Mouse (Mus musculus) 416B (cell line): ENCODE data around the gene Art4.
"Not testable (repeated sequence)": the region's sequence is repeated elsewhere in the genome, so short reads cannot be mapped to it uniquely, and the experiment has no call there.

Experiments used
- DNase-seq: peaks from one replicate; pipeline ENCODE4 v3.0.0; 2011; ENCODE audit warnings: low read depth

Gene Art4

GRCm38 (mm10) chr6:136857186-136857872 lies at the start of gene Art4:
TSS of gene Art4 (minus strand) at chr6:136857733.
- DNase-seq = peak; percentile 78

DNA sequence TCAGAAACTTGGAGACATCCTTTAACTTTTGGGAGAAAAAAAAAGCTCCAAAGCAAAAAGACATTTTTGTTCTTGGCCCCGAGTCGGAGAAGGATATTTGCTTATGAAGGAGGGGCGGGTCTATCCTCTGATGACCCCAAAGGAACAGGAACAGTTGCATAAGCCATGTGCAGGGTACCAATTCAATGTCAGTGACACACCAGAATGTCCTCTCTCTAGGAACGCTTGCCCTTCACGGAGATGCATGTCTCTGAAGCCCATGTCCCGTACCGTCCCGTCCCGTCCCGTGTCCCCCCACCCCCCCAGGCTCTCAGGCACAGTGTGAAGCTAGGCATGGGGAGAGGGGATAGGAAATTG lies 49.4 kb upstream of the Art4 start:
- DNase-seq = no peak

GRCm38 (mm10) chr6:136906283-136906936 lies 48.9 kb upstream of the Art4 start:
- no peak for DNase-seq

DNA sequence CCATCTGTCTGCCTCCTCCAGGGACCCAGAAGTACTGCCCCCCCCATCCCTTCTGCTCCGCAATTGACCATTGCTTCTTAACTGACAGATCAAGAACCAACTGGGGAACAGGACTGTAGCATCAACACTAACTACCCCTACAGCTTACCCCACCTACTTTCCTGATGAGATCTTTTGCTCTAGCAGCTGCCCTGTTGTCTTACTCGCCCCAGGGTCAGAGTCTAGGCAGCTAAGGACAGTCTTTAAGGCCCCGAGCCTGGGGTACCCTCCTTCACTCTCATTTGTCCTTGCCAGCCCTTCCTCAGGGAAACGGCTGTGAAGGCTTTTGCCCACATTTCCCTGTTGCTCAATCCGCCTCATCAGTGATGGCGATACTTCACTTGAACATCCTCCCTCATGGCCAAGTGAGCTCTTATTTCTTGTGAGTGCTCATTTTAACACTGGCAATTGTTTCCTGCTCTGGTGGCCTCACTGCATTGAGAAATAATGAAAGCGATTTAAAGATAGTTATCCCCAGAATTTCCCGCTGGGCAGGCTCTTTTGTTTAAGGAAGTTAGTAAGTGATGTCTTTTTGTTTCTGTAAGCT lies 46.4 kb upstream of the Art4 start:
- DNase-seq = peak; percentile 93

DNA sequence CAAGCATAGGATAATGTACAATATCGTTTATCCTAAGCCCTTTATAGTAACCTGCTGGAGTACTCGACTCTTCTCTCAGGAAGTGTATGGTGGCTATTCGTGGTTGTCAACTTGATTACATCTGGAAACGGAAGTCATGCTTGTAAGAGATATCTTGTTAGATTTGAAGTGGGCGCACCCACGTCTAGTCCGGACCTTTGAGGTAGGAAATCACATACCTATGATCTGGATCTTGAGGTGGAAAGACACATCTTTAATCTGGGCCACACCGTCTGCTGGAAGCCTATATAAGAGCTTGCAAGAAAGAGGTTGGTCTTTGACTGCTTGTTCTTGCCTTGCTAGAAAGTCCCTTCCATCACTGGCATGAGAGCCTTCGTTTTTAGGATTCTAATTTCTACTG lies 45.0 kb upstream of the Art4 start:
- peak; percentile 79 for DNase-seq

DNA sequence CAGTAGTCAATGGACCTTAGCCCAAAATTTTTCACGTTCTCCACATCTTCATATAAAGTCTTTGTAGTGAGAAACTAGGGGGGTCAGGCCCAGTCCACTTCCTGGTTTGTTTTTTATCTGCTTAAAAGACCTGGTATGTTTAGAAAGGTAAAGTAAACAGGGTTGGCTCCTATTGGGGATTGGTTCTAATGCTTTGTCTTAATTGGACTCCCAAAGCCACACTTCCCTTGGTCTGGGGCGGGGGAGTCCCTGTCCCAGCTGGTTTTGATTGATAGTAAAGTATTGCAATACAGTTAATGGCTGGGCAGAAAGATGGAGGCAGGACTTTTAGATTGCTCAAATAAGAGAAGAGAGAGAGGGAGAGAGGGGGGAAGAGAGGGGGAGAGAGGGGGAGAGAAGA lies 43.5 kb upstream of the Art4 start:
- DNase-seq = peak; percentile 78

GRCm38 (mm10) chr6:136900369-136901009 lies 43.0 kb upstream of the Art4 start:
- peak; percentile 92 for DNase-seq

- peak; percentile 61 for DNase-seq
Measured at GRCm38 (mm10) chr6:136898954-136899353, 41.4 kb upstream of the Art4 start.

DNA sequence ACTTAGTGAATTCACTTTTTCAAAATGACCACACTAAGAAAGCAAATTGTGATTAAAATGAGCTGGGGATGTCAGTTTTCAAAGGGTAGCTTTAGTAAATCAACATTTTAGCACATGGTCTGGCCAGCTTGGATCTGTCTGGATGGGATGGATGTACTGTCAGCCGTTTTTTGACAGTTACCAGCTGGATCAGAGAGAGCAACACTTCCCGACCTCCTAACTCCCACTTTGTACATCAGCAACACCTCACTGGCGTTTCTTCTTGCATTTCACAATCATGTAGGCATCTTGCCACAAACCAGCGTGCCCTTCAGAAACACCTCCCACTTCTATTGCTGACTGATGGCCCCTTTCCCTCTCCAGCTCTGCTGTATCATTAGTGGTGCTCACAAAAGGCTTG lies 40.7 kb upstream of the Art4 start:
- DNase-seq = peak; percentile 55

DNA sequence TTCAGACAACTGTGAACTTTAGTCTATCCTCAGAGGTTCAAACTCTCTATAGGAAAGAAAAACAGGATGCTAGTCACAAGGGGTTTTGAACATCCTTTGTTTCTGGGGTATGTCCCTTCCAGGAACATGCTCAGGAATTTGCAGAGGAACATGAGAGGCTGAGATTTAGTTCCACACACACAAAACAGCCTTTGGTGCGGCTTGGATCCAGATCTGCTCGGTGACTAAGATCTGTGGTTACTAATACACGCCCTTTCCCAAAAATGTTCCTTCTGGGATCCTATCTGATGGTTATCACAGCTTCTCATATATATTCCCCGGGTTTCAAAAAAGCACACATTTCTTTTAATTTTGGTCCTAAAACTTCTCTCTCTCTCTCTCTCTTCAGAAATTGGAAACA lies 40.3 kb upstream of the Art4 start:
- DNase-seq = no peak

GRCm38 (mm10) chr6:136894532-136895339 lies 37.2 kb upstream of the Art4 start:
- DNase-seq = no peak

DNA sequence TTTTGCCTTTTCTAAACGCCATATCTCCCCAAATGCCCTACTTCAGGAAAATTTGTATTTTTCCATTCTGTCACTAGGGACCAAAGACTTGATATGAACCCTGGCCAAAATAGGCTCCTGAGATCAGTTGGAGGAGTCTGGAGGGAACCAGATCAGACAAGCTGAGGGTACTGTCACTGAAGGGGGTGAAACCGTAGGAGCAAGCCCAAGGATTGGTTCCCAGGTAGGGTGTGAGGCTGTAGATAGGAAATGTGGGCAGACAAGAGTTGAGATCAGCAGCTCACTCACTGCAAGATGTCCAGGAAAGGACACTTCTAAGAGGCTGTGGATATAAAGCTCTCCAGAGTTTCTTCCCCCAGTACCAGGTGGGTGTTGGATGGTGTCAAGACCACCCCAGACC lies 34.5 kb upstream of the Art4 start:
- DNase-seq = no peak

GRCm38 (mm10) chr6:136889554-136889953 lies 32.0 kb upstream of the Art4 start:
- no peak for DNase-seq

- no peak for DNase-seq
Measured at GRCm38 (mm10) chr6:136889067-136889466, 31.5 kb upstream of the Art4 start.

DNA sequence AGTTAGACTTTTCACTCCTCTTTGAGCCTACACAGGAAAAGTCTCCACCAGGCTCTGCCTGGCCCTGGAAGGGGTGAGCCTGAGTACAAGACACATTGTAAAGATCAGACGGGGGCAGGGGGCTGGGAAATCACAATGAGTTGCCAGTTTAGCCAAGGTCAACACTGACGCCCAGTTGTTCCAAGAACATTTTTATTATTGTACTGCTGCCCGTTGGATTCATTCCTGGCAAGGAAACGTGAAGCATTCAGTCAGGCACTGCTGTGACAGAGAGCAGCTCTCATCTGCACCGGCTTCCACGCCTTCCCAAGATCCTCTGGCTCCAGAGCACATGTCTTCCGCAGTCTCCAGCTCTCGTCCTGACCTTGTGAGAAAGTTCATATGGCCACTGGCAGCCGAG lies 30.3 kb upstream of the Art4 start:
- DNase-seq = no peak

GRCm38 (mm10) chr6:136884766-136885165 lies 27.2 kb upstream of the Art4 start:
- not testable (repeated sequence) for DNase-seq

DNA sequence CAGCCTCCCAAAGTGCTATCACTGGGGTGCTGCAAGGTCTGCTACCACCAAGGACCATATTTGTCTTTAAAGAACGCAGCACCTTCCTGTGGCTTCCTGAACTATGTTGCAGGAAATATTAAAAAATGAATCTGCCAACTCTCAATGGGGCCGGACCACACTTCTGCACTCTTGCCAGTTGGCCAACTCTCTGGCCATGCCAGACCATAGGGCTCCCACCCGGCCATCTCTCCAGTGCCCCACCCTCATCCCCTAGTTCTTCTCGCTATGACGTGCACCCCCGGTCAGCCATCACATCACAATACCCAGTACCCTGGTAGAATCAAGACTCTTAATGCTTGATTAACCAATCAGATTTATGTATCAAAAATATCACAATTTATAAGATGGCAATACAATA lies 26.4 kb upstream of the Art4 start:
- peak; percentile 17 for DNase-seq

DNA sequence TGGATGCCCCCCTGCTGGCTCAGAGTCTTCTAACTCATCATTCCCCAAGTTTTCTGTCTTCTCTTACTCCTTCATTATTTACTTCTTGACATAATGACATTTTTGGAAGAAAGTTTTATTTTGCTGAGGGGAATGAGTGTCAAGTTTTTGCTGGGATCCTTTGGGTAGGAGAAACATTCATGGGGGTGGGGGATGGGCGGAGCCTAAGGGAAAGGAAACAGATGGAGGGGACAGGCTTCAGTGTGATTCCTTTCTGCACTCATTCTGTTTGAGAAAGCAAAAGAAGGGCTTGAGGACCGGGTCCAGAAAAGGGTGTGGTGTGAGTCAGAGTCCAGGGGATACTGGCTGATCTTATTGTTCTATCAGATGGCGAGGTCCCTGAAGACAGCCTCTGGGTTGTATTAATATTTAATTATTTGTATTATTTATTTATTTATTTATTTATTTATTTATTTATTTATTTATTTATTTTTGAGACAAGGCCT lies 25.9 kb upstream of the Art4 start:
- DNase-seq = no peak

- no peak for DNase-seq
Measured at GRCm38 (mm10) chr6:136881678-136882077, 24.1 kb upstream of the Art4 start.

- no peak for DNase-seq
Measured at GRCm38 (mm10) chr6:136875670-136876069, 18.1 kb upstream of the Art4 start, which contains the start of gene Mgp. TSS of gene Mgp (minus strand) at chr6:136875823.

GRCm38 (mm10) chr6:136874599-136874998 lies 17.1 kb upstream of the Art4 start:
- peak; percentile 60 for DNase-seq

DNA sequence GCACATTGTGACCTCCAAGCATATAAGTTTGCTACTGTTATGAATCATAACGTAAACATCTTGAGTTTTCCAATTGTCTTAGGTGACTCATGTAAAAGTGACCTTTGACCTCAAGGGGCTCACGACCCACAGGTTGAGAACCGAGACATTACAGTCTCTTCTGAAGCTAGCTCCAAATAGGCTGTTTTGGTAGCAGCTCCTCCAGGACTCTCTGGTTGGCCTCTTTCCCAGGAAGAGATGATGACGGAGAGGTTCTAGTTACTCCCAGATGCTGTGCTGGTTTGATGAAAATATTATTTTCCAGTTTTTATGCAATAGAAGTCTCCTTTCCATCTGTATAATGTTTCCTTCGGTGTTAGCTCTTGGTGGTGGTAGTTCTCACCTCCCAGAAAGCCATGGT lies 11.4 kb upstream of the Art4 start:
- no peak for DNase-seq
